Mouse (Mus musculus): ENCODE results near the gene Adipor2. TPM values are rescaled to one million over a fixed set of nuclear protein-coding genes. Genes with fewer than 3 reads are reported as not detected.

The Adipor2 gene
- polyA plus RNA-seq, 1 experiment from 2014 or later, result 45.5 TPM

- Histone ChIP-seq H3K27ac (ENCODE audit: low read depth) (no peak overlapping the region), H3K4me1 (replicated peaks; ENCODE audit: control insufficient read depth, insufficient read depth, low read length) (no peaks in the 10 kb centered on the region), H3K9me3 (ENCODE audit: control insufficient read depth, low read length) (no peaks in the 10 kb centered on the region), H3K36me3 (ENCODE audit: control insufficient read depth, insufficient read depth, low read length) (no peaks in the 10 kb centered on the region), H3K27me3 (replicated peaks; ENCODE audit: control insufficient read depth, insufficient read depth, low read length) (no peaks in the 10 kb centered on the region), H3K9ac (ENCODE audit: low read length) (no peak overlapping the region), H3K4me3 (ENCODE audit: low read depth, low read length) (no peak overlapping the region), H3K4me2 (ENCODE audit: low read length) (no peak overlapping the region)
- DNase-seq (ENCODE audit: low spot score) (no peak), ATAC-seq (replicated peaks; ENCODE audit: low FRiP score, low TSS enrichment, low read depth) (no peak)
- 70% methylated on average over 3 of the region's 3 CpGs for WGBS
Observed at GRCm38 (mm10) chr6:119337287-119337686, 80.2 kb downstream of the Adipor2 start.

GRCm38 (mm10) chr6:119336124-119336523 lies 81.4 kb downstream of the Adipor2 start:
- WGBS, result 79% methylated on average over 7 of the region's 7 CpGs
- H3K4me2 ChIP-seq (ENCODE audit: low read length), result no peak overlapping the region

GRCm38 (mm10) chr6:119333831-119334230 lies 83.7 kb downstream of the Adipor2 start:
- H3K9ac ChIP-seq (ENCODE audit: low read length), result no peak overlapping the region
- ATAC-seq (replicated peaks; ENCODE audit: low FRiP score, low TSS enrichment, low read depth), result no peak
- no peaks in the 10 kb centered on the region for H3K36me3 ChIP-seq (ENCODE audit: control insufficient read depth, insufficient read depth, low read length)
- no peaks in the 10 kb centered on the region for H3K9me3 ChIP-seq (ENCODE audit: control insufficient read depth, low read length)
- H3K27me3 ChIP-seq (replicated peaks; ENCODE audit: control insufficient read depth, insufficient read depth, low read length), result peaks cover 31% of the 10 kb centered on the region
- H3K4me3 ChIP-seq (ENCODE audit: low read depth, low read length), result no peak overlapping the region
- H3K4me2 ChIP-seq (ENCODE audit: low read length), result no peak overlapping the region
- 34% methylated on average over 3 of the region's 3 CpGs for WGBS
- DNase-seq (ENCODE audit: low spot score), result no peak
- no peaks in the 10 kb centered on the region; the same call in 1 of the 2 replicates for H3K4me1 ChIP-seq (replicated peaks; ENCODE audit: control insufficient read depth, insufficient read depth, low read length)
- H3K27ac ChIP-seq (ENCODE audit: low read depth), result no peak overlapping the region

More at GRCm38 (mm10) chr6:119336124-119336523, 81.4 kb downstream of the Adipor2 start:
- no peaks in the 10 kb centered on the region for H3K9me3 ChIP-seq (ENCODE audit: control insufficient read depth, low read length)
- no peak overlapping the region for H3K4me3 ChIP-seq (ENCODE audit: low read depth, low read length)
- peaks cover 10% of the 10 kb centered on the region for H3K27me3 ChIP-seq (replicated peaks; ENCODE audit: control insufficient read depth, insufficient read depth, low read length)
- no peak overlapping the region for H3K9ac ChIP-seq (ENCODE audit: low read length)
- no peaks in the 10 kb centered on the region for H3K36me3 ChIP-seq (ENCODE audit: control insufficient read depth, insufficient read depth, low read length)
- no peak overlapping the region for H3K27ac ChIP-seq (ENCODE audit: low read depth)
- no peak for DNase-seq (ENCODE audit: low spot score)
- no peaks in the 10 kb centered on the region for H3K4me1 ChIP-seq (replicated peaks; ENCODE audit: control insufficient read depth, insufficient read depth, low read length)
- ATAC-seq (replicated peaks; ENCODE audit: low FRiP score, low TSS enrichment, low read depth), result no peak

- H3K9me3 ChIP-seq (ENCODE audit: control insufficient read depth, low read length), result no peaks in the 10 kb centered on the region
- H3K4me1 ChIP-seq (replicated peaks; ENCODE audit: control insufficient read depth, insufficient read depth, low read length), result no peaks in the 10 kb centered on the region; the same call in 1 of the 2 replicates
- peaks cover 31% of the 10 kb centered on the region for H3K27me3 ChIP-seq (replicated peaks; ENCODE audit: control insufficient read depth, insufficient read depth, low read length)
- ATAC-seq (replicated peaks; ENCODE audit: low FRiP score, low TSS enrichment, low read depth) (0 out of 2 replicates have a peak, but pooled peaks have one; percentile 38), DNase-seq (ENCODE audit: low spot score) (no peak)
- H3K27ac ChIP-seq (ENCODE audit: low read depth), result no peak overlapping the region
- 2% methylated on average over 3 of the region's 3 CpGs for WGBS
- no peak overlapping the region for H3K9ac ChIP-seq (ENCODE audit: low read length)
- H3K4me3 ChIP-seq (ENCODE audit: low read depth, low read length), result no peak overlapping the region
- no peak overlapping the region for H3K4me2 ChIP-seq (ENCODE audit: low read length)
- no peaks in the 10 kb centered on the region for H3K36me3 ChIP-seq (ENCODE audit: control insufficient read depth, insufficient read depth, low read length)
Observed at GRCm38 (mm10) chr6:119333202-119333601, 84.3 kb downstream of the Adipor2 start.

- no peaks in the 10 kb centered on the region for H3K36me3 ChIP-seq (ENCODE audit: control insufficient read depth, insufficient read depth, low read length)
- ATAC-seq (replicated peaks; ENCODE audit: low FRiP score, low TSS enrichment, low read depth), result no peak
- H3K4me1 ChIP-seq (replicated peaks; ENCODE audit: control insufficient read depth, insufficient read depth, low read length), result no peaks in the 10 kb centered on the region; the same call in 1 of the 2 replicates
- no peaks in the 10 kb centered on the region for H3K9me3 ChIP-seq (ENCODE audit: control insufficient read depth, low read length)
- H3K9ac ChIP-seq (ENCODE audit: low read length), result no peak overlapping the region
- H3K4me2 ChIP-seq (ENCODE audit: low read length), result no peak overlapping the region
- DNase-seq (ENCODE audit: low spot score), result no peak
- 4% methylated on average over 1 of the region's 1 CpGs for WGBS
- H3K27ac ChIP-seq (ENCODE audit: low read depth), result no peak overlapping the region
- H3K4me3 ChIP-seq (ENCODE audit: low read depth, low read length), result no peak overlapping the region
- peaks cover 42% of the 10 kb centered on the region for H3K27me3 ChIP-seq (replicated peaks; ENCODE audit: control insufficient read depth, insufficient read depth, low read length)
Observed at GRCm38 (mm10) chr6:119332111-119332510, 85.4 kb downstream of the Adipor2 start.

GRCm38 (mm10) chr6:119330506-119330905 lies 87.0 kb downstream of the Adipor2 start, which contains the start of gene Lrtm2:
TSS of gene Lrtm2 (minus strand) at chr6:119330766.
- WGBS, result 1% methylated on average over 28 of the region's 31 CpGs
- Histone ChIP-seq H3K27me3 (replicated peaks; ENCODE audit: control insufficient read depth, insufficient read depth, low read length) (peaks cover 43% of the 10 kb centered on the region), H3K36me3 (ENCODE audit: control insufficient read depth, insufficient read depth, low read length) (no peaks in the 10 kb centered on the region), H3K27ac (ENCODE audit: low read depth) (no peak within 1 kb of the TSS), H3K4me1 (replicated peaks; ENCODE audit: control insufficient read depth, insufficient read depth, low read length) (no peaks in the 10 kb centered on the region; the same call in 1 of the 2 replicates), H3K4me2 (ENCODE audit: low read length) (peak within 1 kb of the TSS; percentile 57), H3K9me3 (ENCODE audit: control insufficient read depth, low read length) (no peaks in the 10 kb centered on the region), H3K4me3 (ENCODE audit: low read depth, low read length) (peak within 1 kb of the TSS; percentile 27), H3K9ac (ENCODE audit: low read length) (no peak within 1 kb of the TSS)
- DNase-seq (ENCODE audit: low spot score), result peak; percentile 62
- no peak for ATAC-seq (replicated peaks; ENCODE audit: low FRiP score, low TSS enrichment, low read depth)

GRCm38 (mm10) chr6:119329936-119330335 lies 87.6 kb downstream of the Adipor2 start:
- 12% methylated on average over 6 of the region's 6 CpGs for WGBS

GRCm38 (mm10) chr6:119329215-119329714 lies 88.2 kb downstream of the Adipor2 start:
- Histone ChIP-seq H3K9ac (ENCODE audit: low read length) (no peak overlapping the region), H3K4me2 (ENCODE audit: low read length) (no peak overlapping the region), H3K9me3 (ENCODE audit: control insufficient read depth, low read length) (no peaks in the 10 kb centered on the region), H3K27ac (ENCODE audit: low read depth) (no peak overlapping the region), H3K4me1 (replicated peaks; ENCODE audit: control insufficient read depth, insufficient read depth, low read length) (no peaks in the 10 kb centered on the region; the same call in 1 of the 2 replicates), H3K36me3 (ENCODE audit: control insufficient read depth, insufficient read depth, low read length) (no peaks in the 10 kb centered on the region), H3K27me3 (replicated peaks; ENCODE audit: control insufficient read depth, insufficient read depth, low read length) (peaks cover 43% of the 10 kb centered on the region), H3K4me3 (ENCODE audit: low read depth, low read length) (no peak overlapping the region)
- 2% methylated on average over 8 of the region's 8 CpGs for WGBS
- ATAC-seq (replicated peaks; ENCODE audit: low FRiP score, low TSS enrichment, low read depth) (no peak), DNase-seq (ENCODE audit: low spot score) (no peak)

More at GRCm38 (mm10) chr6:119329936-119330335, 87.6 kb downstream of the Adipor2 start:
- Histone ChIP-seq H3K9me3 (ENCODE audit: control insufficient read depth, low read length) (no peaks in the 10 kb centered on the region), H3K9ac (ENCODE audit: low read length) (no peak overlapping the region), H3K27ac (ENCODE audit: low read depth) (no peak overlapping the region), H3K4me2 (ENCODE audit: low read length) (no peak overlapping the region), H3K27me3 (replicated peaks; ENCODE audit: control insufficient read depth, insufficient read depth, low read length) (peaks cover 43% of the 10 kb centered on the region), H3K4me1 (replicated peaks; ENCODE audit: control insufficient read depth, insufficient read depth, low read length) (no peaks in the 10 kb centered on the region; the same call in 1 of the 2 replicates), H3K4me3 (ENCODE audit: low read depth, low read length) (no peak overlapping the region), H3K36me3 (ENCODE audit: control insufficient read depth, insufficient read depth, low read length) (no peaks in the 10 kb centered on the region)
- ATAC-seq (replicated peaks; ENCODE audit: low FRiP score, low TSS enrichment, low read depth) (no peak), DNase-seq (ENCODE audit: low spot score) (no peak)

GRCm38 (mm10) chr6:119328521-119329115 lies 88.9 kb downstream of the Adipor2 start:
- Histone ChIP-seq H3K9me3 (ENCODE audit: control insufficient read depth, low read length) (no peaks in the 10 kb centered on the region), H3K27me3 (replicated peaks; ENCODE audit: control insufficient read depth, insufficient read depth, low read length) (peaks cover 43% of the 10 kb centered on the region), H3K36me3 (ENCODE audit: control insufficient read depth, insufficient read depth, low read length) (no peaks in the 10 kb centered on the region), H3K27ac (ENCODE audit: low read depth) (no peak overlapping the region), H3K4me3 (ENCODE audit: low read depth, low read length) (no peak overlapping the region), H3K4me1 (replicated peaks; ENCODE audit: control insufficient read depth, insufficient read depth, low read length) (no peaks in the 10 kb centered on the region; the same call in 1 of the 2 replicates), H3K9ac (ENCODE audit: low read length) (no peak overlapping the region), H3K4me2 (ENCODE audit: low read length) (no peak overlapping the region)
- ATAC-seq (replicated peaks; ENCODE audit: low FRiP score, low TSS enrichment, low read depth) (no peak), DNase-seq (ENCODE audit: low spot score) (no peak)
- WGBS, result 9% methylated on average over 11 of the region's 11 CpGs

All from intestine, embryonic 14.5 days (tissue).